Mouse (Mus musculus): Measurements from ENCODE around the gene Dlg2.
A peak's percentile ranks its signal among the peaks of the same experiment; 100 is the strongest.

- no peak for TF ChIP-seq CEBPB (IDR thresholded peaks at IDR 0.05; ENCODE audit: low read depth)
- no peak for TF ChIP-seq CTCF (IDR thresholded peaks at IDR 0.05; ENCODE audit: control insufficient read depth, insufficient read depth, insufficient read length)
- no peak for TF ChIP-seq USF1 (IDR thresholded peaks at IDR 0.05; ENCODE audit: low read depth)
- no peak for TF ChIP-seq MAX (IDR thresholded peaks at IDR 0.05)
- no peak for TF ChIP-seq MYOG (IDR thresholded peaks at IDR 0.05; ENCODE audit: control insufficient read depth, extremely low read depth, insufficient read length)
- no peak for TF ChIP-seq FOSL1 (IDR thresholded peaks at IDR 0.05; ENCODE audit: insufficient read depth, low read length, poor library complexity, severe bottlenecking)
- peak; percentile 34 for TF ChIP-seq MYOD1 (IDR thresholded peaks at IDR 0.05; ENCODE audit: control insufficient read depth, insufficient read length, low read depth)
Measured at GRCm38 (mm10) chr7:92196004-92196403, 1719.5 kb downstream of the Dlg2 start.

All from C2C12 (cell line).